Mouse (Mus musculus) Patski (cell line): ENCODE results near the gene Fam90a1b. TPM values are rescaled to one million over a fixed set of nuclear protein-coding genes. Genes with fewer than 3 reads are reported as not detected.
"Not testable (repeated sequence)": the region's sequence is repeated elsewhere in the genome, so short reads cannot be mapped to it uniquely, and the experiment has no call there.

Source experiments
- ATAC-seq: fragments of 100-300 bp; one replicate; pipeline ENCODE4 v1.8.0; 2021
- CTCF ChIA-PET: fragments of 350-600 bp; sonication (Branson Sonifier 250); formaldehyde crosslinking; loops from one replicate; lab custom pipeline; 2022; ENCODE audit warnings: inconsistent platforms; lab: Charles Lee
- POLR2A ChIA-PET: fragments of 350-600 bp; sonication (Branson Sonifier 250); formaldehyde crosslinking; loops from one replicate; lab custom pipeline; 2022; ENCODE audit warnings: antibody characterized with exemption, inconsistent platforms; lab: Charles Lee
- DNase-seq: peaks from one replicate; pipeline ENCODE4 v3.0.0-alpha.2; 2011; ENCODE audit warnings: low read depth, low spot score
- H3K27me3 ChIP-seq: fragments of 371-371 bp; one replicate; pipeline ENCODE4 v1.5.1; 2021
- CTCF ChIP-seq: fragments of 100-300 bp; IDR thresholded peaks from one replicate; pipeline ENCODE4 v1.5.1; 2021
- in situ Hi-C: fragments of 300-500 bp; cut with MboI; formaldehyde crosslinking; loops from 3 replicates; pipeline ENCODE4 v1.11.1; 2018; ENCODE audit warnings: low pct_unique_long_range_greater_than_20kb, mixed read lengths
- polyA plus RNA-seq: library from polyadenylated mRNA; unstranded; gene quantifications from one replicate; pipeline ENCODE4 v1.2.3, GENCODE M21; 2021

The Fam90a1b gene
- polyA plus RNA-seq: not detected

DNA sequence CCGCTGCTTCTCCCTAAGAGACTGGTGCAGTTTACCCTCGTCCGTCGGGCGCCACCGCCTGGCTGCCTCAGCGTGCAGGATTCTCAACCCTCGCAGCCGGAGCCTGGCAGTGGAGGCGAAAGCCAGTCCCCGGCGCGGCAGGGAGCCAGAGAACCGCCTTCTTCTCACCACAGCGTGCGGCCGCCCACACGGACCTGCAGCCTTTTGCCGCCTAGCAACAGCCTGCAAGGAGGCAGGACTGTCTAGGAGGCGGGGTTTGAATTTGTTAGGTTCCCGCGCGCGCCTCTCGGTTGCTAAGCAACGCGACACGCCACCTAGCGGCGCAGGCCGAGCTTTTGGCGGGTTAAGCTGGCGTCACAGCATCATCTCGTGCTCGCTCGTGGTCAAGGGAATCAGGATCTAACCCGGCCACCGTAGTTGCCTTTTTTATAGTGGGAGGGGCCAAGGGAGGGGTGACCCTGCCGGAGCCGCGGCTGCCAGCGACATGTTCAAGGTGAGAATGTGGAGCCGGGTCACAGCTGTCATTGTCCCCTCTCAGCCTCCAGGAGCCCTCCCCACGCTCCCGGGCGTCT is at the start of gene Fam90a1b, which contains the start of gene Apoo:
TSS of gene Fam90a1b (minus strand) at position 108 of the 572 bp plus-strand sequence.
TSS of gene Apoo (plus strand) at position 448 of the 572 bp plus-strand sequence.
- TF ChIP-seq CTCF: no peak
- CTCF ChIA-PET: interaction anchor here (0.7 kb wide), 1 partner anchor 42 kb away, joined by 3 read pairs; no protein-coding TSS in a partner anchor
- in situ Hi-C loops: no loop called here
- POLR2A ChIA-PET: no interaction called here
- peak; percentile 74 for DNase-seq
- peak; percentile 98 for ATAC-seq
- peaks cover 49% of the 10 kb centered on the region for H3K27me3 ChIP-seq

DNA sequence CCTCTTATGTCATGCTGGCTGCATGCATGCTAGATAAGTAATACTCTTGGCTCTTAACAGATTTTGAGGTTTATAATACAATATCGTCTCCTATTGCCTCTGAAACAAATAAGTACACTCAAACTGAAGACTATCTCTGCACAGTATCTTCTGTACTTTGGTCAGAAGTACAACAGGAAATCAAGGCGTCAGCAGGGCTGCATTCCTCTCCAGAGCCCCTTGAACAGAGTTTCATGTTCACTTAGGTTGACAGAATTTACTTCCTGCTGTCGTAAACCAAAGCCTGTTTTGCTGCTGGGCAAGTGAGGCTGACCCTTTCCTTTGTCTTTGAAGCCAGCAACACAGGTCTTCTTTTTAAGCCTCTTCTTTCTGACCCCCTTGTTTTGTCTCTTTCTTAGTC is 42.4 kb upstream of the Fam90a1b start:
- ATAC-seq (no peak), DNase-seq (no peak)
- CTCF ChIA-PET: interaction anchor here (0.9 kb wide), 1 partner anchor 42 kb away, joined by 3 read pairs; the partner anchor contains the start of gene Apoo
- in situ Hi-C loops: no loop called here
- POLR2A ChIA-PET: no interaction called here
- TF ChIP-seq CTCF: no peak
- H3K27me3 ChIP-seq: peaks cover 26% of the 10 kb centered on the region

DNA sequence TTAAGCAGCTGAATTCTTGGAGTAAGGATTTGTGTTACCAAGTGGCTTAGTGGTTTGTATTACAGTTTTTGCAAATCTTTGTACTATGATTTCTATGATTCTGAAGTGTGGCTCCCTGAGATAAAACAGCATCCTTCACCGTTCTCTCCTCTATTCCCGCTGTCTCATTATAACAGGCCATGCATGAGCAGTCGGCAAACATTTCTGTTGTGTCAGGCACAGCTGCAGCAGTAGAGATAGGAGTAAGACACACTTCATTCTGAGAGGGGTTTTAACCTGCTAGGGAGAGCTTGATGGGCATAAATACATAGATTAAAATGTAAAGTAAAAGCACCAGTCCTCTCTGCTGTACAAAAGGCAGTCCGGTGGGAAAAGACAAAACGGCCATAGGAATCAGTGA is 12.2 kb upstream of the Fam90a1b start:
- no peak for TF ChIP-seq CTCF
- POLR2A ChIA-PET: no interaction called here
- in situ Hi-C loops: no loop called here
- no peak for DNase-seq
- peaks cover 50% of the 10 kb centered on the region for H3K27me3 ChIP-seq
- ATAC-seq: no peak
- CTCF ChIA-PET: no interaction called here

GRCm38 (mm10) chrX:94367248-94367647 is 671 bp upstream of the Fam90a1b start:
- ChIA-PET CTCF (interaction anchor here (0.7 kb wide), 1 partner anchor 41 kb away, joined by 3 read pairs; no protein-coding TSS in a partner anchor), POLR2A (no interaction called here)
- DNase-seq (no peak), ATAC-seq (no peak)
- in situ Hi-C loops: no loop called here
- peaks cover 51% of the 10 kb centered on the region for H3K27me3 ChIP-seq
- TF ChIP-seq CTCF: no peak

DNA sequence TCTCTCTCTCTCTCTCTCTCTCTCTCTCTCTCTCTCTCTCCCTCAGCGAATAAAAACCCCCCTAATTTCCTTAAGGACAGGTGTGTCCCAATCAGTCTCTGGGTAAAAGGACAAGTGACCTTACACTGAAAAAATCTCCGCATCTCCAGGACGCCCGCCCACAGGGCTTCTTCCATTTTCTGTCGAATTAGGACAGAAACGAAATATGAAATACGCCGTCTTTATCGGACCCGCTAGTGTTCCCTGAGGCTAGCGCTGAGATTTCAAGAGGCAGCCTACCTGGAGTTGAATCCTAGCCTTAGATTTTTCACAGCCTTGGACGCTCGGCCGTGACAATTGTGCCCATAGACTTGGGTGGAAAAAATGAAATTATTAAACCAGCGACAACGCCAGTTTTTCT is 548 bp downstream of the Fam90a1b start:
- POLR2A ChIA-PET: no interaction called here
- ATAC-seq (no peak), DNase-seq (no peak)
- CTCF ChIA-PET: no interaction called here
- in situ Hi-C loops: no loop called here
- peaks cover 56% of the 10 kb centered on the region for H3K27me3 ChIP-seq
- no peak for TF ChIP-seq CTCF

DNA sequence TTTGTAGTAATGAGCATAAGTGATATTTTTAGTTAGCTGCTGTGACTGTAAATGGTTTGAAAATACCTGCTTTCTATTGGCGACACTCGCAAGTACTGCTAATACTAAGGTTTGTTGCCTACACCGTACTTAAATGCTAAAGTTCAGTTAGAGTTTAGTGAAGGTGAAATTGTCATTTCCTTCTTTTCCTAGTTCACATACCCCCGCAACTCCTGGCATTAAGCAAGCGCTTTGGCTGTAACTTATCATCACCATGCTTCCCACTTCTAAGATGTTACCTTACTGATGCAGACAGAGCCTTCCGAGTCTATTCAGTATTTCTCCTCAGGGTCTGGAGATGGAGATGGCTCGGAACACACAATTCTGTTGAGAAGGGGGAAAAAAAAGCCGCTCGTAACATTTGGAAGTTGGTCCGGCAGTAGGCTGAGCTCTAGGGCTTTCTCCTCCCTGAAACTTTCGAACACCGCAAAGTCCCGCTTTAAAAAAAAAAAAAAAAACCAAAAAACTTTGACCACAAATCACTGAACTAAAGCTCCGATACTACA is 1.1 kb downstream of the Fam90a1b start:
- ATAC-seq (no peak), DNase-seq (no peak)
- CTCF ChIA-PET: no interaction called here
- H3K27me3 ChIP-seq: peaks cover 60% of the 10 kb centered on the region
- in situ Hi-C loops: no loop called here
- TF ChIP-seq CTCF: no peak
- POLR2A ChIA-PET: interaction anchor here (0.6 kb wide), 1 partner anchor 11 kb away, joined by 3 read pairs; no protein-coding TSS in a partner anchor

GRCm38 (mm10) chrX:94343638-94344037 is 22.9 kb downstream of the Fam90a1b start:
- ATAC-seq, CTCF ChIA-PET: not testable (repeated sequence)

DNA sequence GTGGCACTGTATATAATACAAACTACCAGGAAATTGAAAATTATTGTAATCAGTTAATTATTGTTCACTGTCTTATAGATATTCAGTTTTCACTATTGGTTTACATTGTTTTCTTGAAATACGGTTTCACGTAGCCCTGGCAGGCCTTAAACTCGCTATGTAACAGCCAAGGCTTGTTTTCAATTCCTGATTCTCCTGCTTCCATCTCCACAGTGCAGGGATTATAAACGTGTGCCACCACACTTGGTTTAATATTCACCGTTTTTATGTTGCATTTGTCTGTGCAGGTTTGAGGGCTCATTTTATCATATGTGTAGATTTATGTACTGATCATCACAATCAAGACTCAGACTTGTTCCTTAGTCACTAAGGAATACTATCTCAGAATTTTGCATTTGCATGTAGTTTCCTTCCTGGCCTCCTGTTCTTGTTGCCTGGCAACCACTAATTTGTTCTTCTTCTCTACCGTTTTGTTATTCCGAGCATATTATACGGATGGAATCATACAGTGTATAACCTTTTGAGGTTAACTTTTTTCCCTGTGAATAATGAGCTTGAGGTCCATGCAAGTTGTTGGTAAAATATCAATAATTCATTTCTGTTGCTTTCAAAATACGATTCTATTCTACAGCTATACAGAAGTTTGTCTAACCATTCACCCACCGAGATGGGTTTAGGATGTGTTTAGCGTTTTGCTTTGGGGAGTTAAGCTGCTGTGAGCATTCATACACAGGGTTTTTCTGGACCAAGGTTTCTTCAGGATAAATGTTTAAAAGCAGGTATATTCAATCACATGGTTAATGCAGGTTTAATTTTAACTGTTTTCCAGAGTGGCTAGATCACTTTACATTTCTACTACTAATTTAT is 45.3 kb downstream of the Fam90a1b start:
- peaks cover 63% of the 10 kb centered on the region for H3K27me3 ChIP-seq
- TF ChIP-seq CTCF: no peak

More at GRCm38 (mm10) chrX:94343638-94344037, 22.9 kb downstream of the Fam90a1b start:
- in situ Hi-C loops, DNase-seq, POLR2A ChIA-PET: not testable (repeated sequence)
- peaks cover 55% of the 10 kb centered on the region for H3K27me3 ChIP-seq

More for the DNA sequence above, 45.3 kb downstream of the Fam90a1b start:
- CTCF ChIA-PET: no interaction called here
- DNase-seq (no peak), ATAC-seq (no peak)
- in situ Hi-C loops: no loop called here
- POLR2A ChIA-PET: no interaction called here

Other genes with a start within 250 kb of the Fam90a1b start
- 22.4 TPM for gene Zfx, start 243.1 kb downstream of the Fam90a1b start, polyA plus RNA-seq
- gene Eif2s3x, start 153.9 kb downstream of the Fam90a1b start, polyA plus RNA-seq: 117 TPM
- gene Klhl15, start 132.2 kb downstream of the Fam90a1b start, polyA plus RNA-seq: 6.5 TPM
- gene Apoo, start 340 bp upstream of the Fam90a1b start, polyA plus RNA-seq: 76.3 TPM
- 271 TPM for gene Maged1, start 175.4 kb upstream of the Fam90a1b start, polyA plus RNA-seq